Mouse (Mus musculus): Measurements from ENCODE around the gene Psmb10. TPM values are rescaled to one million over a fixed set of nuclear protein-coding genes. Genes with fewer than 3 reads are reported as not detected.
A peak's percentile ranks its signal among the peaks of the same experiment; 100 is the strongest.
"Not testable (repeated sequence)": the region's sequence is repeated elsewhere in the genome, so short reads cannot be mapped to it uniquely, and the experiment has no call there.

Gene Psmb10
- 45.2 and 49.1 TPM in 2 replicates for polyA plus RNA-seq (2016; fragmentation: Nextera tagmentation; extraction: Ambion mirVana)

DNA sequence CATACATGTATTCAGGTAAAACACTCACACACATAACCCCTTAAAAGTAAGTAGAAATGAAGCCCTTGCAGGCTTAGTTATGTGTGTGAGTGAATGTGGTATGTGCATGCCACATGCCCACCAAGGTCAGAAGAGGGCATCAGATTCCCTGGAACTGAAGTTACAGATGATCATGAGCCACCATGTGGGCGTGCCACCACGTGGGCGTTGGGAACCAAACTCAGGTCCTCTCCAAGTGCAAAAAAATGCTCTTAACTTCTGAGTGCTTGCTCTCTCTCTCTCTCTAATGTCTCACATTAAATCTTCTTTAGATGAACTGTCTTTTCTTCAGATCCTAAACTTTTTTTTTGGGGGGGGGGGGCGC is at the start of gene Psmb10:
Gene Psmb10 (minus strand): TSS at position 139 of the 364 bp plus-strand sequence.
- no peak for ATAC-seq (ENCODE audit: insufficient number of reproducible peaks, low FRiP score)
- Histone ChIP-seq H3K36me3 (peaks cover 43% of the 10 kb centered on the region), H3K4me2 (peak within 1 kb of the TSS; percentile 86), H3K9ac (peak within 1 kb of the TSS; percentile 91), H3K27ac (ENCODE audit: poor library complexity, severe bottlenecking) (peak within 1 kb of the TSS; percentile 95), H3K9me3 (replicated peaks) (no peaks in the 10 kb centered on the region), H3K27me3 (replicated peaks) (no peaks in the 10 kb centered on the region), H3K4me3 (peak within 1 kb of the TSS; percentile 77), H3K4me1 (replicated peaks) (peaks cover 21% of the 10 kb centered on the region)
- WGBS, result 28% methylated on average over 4 of the region's 4 CpGs

DNA sequence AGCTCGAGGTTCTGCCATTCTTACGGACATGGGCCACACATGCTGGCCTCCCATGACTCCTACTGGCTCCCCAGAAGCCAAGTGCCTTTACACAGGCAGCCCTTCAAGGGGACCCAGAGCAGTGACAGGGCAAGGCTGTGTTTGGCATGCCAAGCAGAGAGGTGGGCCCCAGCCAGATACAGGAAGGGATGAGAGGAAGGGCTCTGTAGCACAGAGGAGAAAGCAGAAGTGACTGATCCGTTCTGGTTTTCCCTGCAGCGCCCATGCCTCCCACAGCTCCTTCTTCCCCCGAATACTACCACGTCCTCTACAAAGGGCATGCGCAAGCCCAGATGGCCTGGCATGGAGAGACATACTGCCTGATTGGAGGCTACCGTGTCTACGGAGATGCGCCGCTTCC is 45.2 kb upstream of the Psmb10 start:
- not testable (repeated sequence) for H3K9ac ChIP-seq; H3K36me3 ChIP-seq; H3K4me2 ChIP-seq; H3K4me1 ChIP-seq (replicated peaks); H3K9me3 ChIP-seq (replicated peaks); H3K27ac ChIP-seq (ENCODE audit: poor library complexity, severe bottlenecking); H3K27me3 ChIP-seq (replicated peaks); H3K4me3 ChIP-seq; ATAC-seq (ENCODE audit: insufficient number of reproducible peaks, low FRiP score)
- WGBS, result 69% methylated on average over 11 of the region's 11 CpGs

DNA sequence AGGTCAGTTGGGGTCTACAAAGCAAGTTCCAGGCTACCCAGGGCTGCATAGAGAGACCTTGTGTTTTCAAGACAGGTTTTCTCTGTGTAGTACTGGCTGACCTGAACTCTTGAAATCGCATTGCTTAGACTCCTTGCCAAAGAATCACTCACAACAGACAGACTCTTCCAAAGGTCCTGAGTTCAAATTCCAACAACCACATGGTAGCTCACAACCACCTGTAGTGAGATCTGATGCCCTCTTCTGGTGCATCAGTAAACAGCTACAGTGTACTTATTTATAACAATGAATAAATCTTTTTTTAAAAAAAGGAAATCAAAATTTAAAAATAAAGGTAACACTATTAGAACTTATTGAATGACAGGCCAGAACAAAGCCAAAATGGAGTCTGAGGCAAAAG is 42.9 kb upstream of the Psmb10 start:
- ATAC-seq (ENCODE audit: insufficient number of reproducible peaks, low FRiP score), result no peak
- 88% methylated on average over 1 of the region's 1 CpGs for whole genome bisulfite sequencing
- Histone ChIP-seq H3K4me3 (no peak overlapping the region), H3K9me3 (replicated peaks) (no peaks in the 10 kb centered on the region), H3K4me1 (replicated peaks) (no peaks in the 10 kb centered on the region), H3K9ac (no peak overlapping the region), H3K4me2 (no peak overlapping the region), H3K36me3 (no peaks in the 10 kb centered on the region), H3K27me3 (replicated peaks) (0 out of 2 replicates have a peak, but pooled peaks cover 3% of the 10 kb centered on the region), H3K27ac (ENCODE audit: poor library complexity, severe bottlenecking) (no peak overlapping the region)

DNA sequence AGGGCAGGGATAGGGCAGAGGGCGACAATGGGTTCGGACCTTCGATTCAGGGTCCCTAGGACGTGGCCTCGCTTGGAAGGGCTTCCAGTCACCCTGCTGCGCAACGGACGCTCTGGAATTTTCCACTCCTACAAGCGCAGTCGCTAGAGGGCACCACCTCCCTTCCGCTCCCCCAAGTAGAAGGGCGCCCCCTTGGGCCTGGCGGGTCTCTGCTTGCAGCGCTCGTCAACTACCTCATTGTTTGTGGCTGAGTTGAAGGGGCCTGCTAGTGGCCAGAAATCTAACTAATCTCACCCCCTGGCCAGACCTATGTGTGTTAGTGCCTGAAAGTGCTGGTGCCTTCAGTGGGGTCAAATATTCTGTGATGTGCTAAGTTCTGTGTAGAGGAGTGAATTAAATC is 41.1 kb upstream of the Psmb10 start, which contains the start of gene Dpep3:
Gene Dpep3 (minus strand): TSS at position 105 of the 400 bp plus-strand sequence.
- no peaks in the 10 kb centered on the region for H3K36me3 ChIP-seq
- H3K27ac ChIP-seq (ENCODE audit: poor library complexity, severe bottlenecking), result no peak within 1 kb of the TSS
- no peak within 1 kb of the TSS for H3K9ac ChIP-seq
- no peak within 1 kb of the TSS for H3K4me2 ChIP-seq
- no peak for ATAC-seq (ENCODE audit: insufficient number of reproducible peaks, low FRiP score)
- H3K9me3 ChIP-seq (replicated peaks), result no peaks in the 10 kb centered on the region
- no peak within 1 kb of the TSS for H3K4me3 ChIP-seq
- no peaks in the 10 kb centered on the region for H3K4me1 ChIP-seq (replicated peaks)
- 92% methylated on average over 15 of the region's 15 CpGs for WGBS
- H3K27me3 ChIP-seq (replicated peaks), result no peaks in the 10 kb centered on the region

DNA sequence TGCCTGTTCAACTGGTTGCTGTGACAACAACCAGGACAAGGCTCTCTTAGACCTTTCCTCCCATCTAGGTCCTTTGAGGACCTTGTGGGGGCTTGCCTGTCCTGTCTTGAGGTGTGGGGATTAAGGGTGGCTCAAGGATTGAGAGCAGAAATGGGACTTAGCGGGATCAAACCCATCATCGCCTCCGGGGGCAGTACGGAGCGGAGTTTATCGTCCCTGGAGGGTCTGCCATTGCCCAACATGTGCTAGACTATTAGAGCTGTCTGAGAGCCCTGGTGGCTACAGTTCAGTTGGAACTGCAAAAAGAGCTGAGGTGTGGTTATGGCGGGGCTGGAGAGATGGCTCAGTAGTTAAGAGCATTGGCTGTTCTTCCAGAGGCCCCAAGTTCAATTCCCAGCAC is 37.1 kb upstream of the Psmb10 start:
- H3K4me2 ChIP-seq, result no peak overlapping the region

DNA sequence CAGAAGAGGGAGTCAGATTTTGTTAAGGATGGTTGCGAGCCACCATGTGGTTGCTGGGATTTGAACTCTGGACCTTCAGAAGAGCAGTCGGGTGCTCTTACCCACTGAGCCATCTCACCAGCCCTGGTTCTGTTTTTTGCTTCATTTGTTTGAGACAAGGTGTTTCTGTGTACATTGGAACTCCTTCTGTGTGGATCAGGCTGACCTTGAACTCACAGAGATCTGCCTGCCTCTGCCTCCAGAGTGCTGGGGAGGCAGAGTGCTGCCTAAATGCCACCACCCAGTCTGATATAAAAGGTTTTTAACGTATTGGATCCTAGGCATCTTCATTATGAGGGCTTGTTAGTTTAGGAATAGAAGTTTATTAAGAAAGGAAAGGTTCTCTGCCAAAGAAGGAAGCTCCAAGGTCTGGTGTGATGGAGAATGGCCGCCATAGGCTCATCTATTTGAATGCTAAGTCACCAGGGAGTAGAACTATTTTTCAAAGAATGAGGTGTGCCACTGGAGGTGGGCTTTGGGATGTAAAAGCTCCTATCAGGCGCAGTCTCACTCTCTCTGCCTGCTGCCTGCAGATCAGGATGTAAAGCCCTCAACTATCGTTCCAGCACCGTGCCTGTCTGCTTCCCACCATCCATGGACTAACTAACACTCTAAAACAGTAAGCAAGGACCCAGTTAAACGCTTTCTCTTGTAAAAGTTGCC is 32.9 kb upstream of the Psmb10 start:
- no peaks in the 10 kb centered on the region for H3K9me3 ChIP-seq (replicated peaks)
- H3K4me1 ChIP-seq (replicated peaks), result peaks cover 18% of the 10 kb centered on the region
- H3K4me3 ChIP-seq, result no peak overlapping the region
- H3K9ac ChIP-seq, result no peak overlapping the region
- WGBS, result 71% methylated on average over 8 of the region's 8 CpGs
- H3K27me3 ChIP-seq (replicated peaks), result no peaks in the 10 kb centered on the region
- ATAC-seq (ENCODE audit: insufficient number of reproducible peaks, low FRiP score), result no peak
- no peak overlapping the region for H3K4me2 ChIP-seq
- no peaks in the 10 kb centered on the region for H3K36me3 ChIP-seq
- no peak overlapping the region for H3K27ac ChIP-seq (ENCODE audit: poor library complexity, severe bottlenecking)

More for the DNA sequence above, 37.1 kb upstream of the Psmb10 start:
- 64% methylated on average over 7 of the region's 7 CpGs for WGBS
- Histone ChIP-seq H3K27me3 (replicated peaks) (no peaks in the 10 kb centered on the region), H3K36me3 (no peaks in the 10 kb centered on the region), H3K4me3 (no peak overlapping the region), H3K27ac (ENCODE audit: poor library complexity, severe bottlenecking) (no peak overlapping the region), H3K4me1 (replicated peaks) (no peaks in the 10 kb centered on the region), H3K9ac (no peak overlapping the region), H3K9me3 (replicated peaks) (no peaks in the 10 kb centered on the region)
- no peak for ATAC-seq (ENCODE audit: insufficient number of reproducible peaks, low FRiP score)

DNA sequence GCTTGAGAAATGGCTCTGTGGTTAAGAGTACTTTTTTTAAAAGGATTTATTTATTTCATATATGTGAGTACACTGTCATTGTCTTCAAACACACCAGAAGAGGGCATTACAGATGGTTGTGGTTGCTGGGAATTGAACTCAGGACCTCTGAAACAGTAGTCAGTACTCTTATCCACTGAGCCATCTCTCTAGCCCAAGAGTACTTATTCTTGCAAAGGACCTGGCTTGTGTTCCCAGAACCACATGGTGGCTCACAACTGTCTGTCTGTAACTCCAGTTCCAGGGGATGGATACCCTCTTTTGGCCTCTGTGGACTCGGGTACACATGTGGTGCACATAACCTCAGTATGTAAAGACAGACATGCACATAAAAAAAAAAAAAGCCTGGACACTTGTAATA is 31.1 kb upstream of the Psmb10 start:
- Histone ChIP-seq H3K4me3 (no peak overlapping the region), H3K9me3 (replicated peaks) (no peaks in the 10 kb centered on the region), H3K4me1 (replicated peaks) (peaks cover 30% of the 10 kb centered on the region), H3K4me2 (no peak overlapping the region), H3K36me3 (no peaks in the 10 kb centered on the region), H3K27me3 (replicated peaks) (no peaks in the 10 kb centered on the region), H3K27ac (ENCODE audit: poor library complexity, severe bottlenecking) (no peak overlapping the region), H3K9ac (no peak overlapping the region)
- 81% methylated on average over 1 of the region's 1 CpGs for WGBS
- ATAC-seq (ENCODE audit: insufficient number of reproducible peaks, low FRiP score), result no peak

DNA sequence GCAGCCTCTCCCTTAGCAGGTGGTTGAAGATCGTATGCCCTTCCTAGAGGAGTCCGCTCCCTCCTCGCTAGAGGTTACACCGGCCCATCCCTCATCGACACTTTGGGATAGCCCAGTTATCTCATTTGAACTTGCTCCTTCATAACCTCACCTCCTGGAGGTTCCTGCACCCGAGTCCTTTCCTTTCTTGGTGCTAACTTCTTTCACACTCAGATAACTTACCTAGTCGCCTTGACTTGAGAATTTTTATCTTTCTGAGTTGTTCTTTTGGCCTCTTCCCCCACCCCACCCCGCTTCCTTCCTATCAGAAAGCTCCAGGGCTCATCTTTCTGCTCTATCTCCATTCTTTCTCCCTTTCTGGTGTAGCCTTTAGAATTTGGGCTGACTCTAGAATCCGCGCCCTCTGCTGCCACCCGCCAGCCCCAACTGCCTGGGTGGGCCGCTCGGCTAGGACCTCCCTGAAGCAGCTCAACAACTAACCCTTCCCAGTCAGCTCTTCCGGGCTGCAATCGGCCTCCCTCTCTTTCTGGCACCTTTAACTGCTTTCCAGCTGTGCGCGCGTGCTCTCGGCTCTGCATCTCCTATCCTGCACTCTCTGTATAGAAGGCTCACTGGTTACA is 28.6 kb upstream of the Psmb10 start:
- Histone ChIP-seq H3K4me3 (peak overlapping the region; percentile 69), H3K9ac (0 out of 2 replicates have a peak overlapping the region, but pooled peaks have one; percentile 49), H3K4me1 (replicated peaks) (peaks cover 55% of the 10 kb centered on the region), H3K27me3 (replicated peaks) (no peaks in the 10 kb centered on the region), H3K4me2 (peak overlapping the region; percentile 81), H3K36me3 (no peaks in the 10 kb centered on the region), H3K9me3 (replicated peaks) (no peaks in the 10 kb centered on the region), H3K27ac (ENCODE audit: poor library complexity, severe bottlenecking) (peak overlapping the region; percentile 90)
- 4% methylated on average over 19 of the region's 19 CpGs for WGBS
- peak; percentile 27; the same call in 1 of the 2 replicates for ATAC-seq (ENCODE audit: insufficient number of reproducible peaks, low FRiP score)

DNA sequence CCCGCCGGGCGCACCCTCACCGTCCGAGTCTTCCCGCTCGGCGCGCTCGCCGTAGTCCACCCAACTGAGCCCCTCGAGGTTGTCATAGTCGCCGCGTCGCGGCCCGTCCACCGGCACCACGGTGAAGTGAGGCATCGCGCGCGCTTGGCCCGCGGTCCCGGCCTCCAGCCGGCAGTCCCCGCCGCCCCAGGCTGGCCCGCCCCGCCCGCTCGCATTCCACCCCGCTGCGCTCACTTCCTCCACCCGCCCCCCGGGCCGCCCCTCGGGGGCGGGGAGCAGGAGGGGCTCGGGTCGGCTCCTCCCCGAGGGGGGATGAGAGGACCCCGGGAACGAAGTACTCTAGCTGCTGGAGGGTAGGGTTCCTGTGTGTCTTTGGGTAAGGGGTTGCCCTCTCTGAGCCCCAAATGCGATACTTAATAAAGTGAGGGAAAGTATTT is 27.7 kb upstream of the Psmb10 start, which contains the start of gene Slc12a4:
Gene Slc12a4 (minus strand): TSS at position 193 of the 437 bp plus-strand sequence.
- peaks cover 62% of the 10 kb centered on the region for H3K4me1 ChIP-seq (replicated peaks)
- peak; percentile 90 for ATAC-seq (ENCODE audit: insufficient number of reproducible peaks, low FRiP score)
- under 1% methylated on average over 47 of the region's 47 CpGs for WGBS

DNA sequence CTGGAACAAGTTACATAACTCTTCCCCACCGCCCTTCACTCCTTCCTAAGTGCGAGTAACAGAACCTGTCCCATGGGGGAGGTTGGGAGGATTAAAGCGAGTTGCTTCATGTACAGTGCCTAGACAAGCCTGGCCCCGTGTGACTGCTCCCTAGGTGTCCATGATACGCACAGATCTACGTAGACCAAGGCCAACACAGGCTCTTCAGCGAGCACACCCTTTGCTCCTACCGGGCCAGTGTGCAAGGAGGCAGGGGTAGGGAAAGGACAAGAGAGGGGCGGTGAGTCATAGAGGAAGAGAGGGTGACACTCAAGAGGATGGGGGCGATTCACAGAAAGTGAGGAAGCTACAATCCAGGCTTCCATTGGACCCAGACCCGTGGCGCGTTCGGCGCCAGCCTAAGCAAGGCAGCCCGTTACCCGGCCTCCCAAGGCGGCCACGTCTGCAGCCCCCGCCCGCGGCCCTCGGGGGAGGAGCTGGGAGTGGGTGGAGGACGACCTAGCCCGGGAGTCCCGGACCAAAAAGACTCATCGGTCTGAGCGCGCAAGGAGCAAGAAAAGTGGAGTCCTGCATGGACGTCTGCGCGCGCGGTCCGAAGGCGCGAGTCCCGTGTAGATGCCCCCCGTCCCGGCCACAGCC is 27.1 kb upstream of the Psmb10 start:
- peaks cover 3% of the 10 kb centered on the region for H3K36me3 ChIP-seq
- H3K4me1 ChIP-seq (replicated peaks), result peaks cover 62% of the 10 kb centered on the region
- peak overlapping the region; percentile 81 for H3K4me2 ChIP-seq
- H3K27ac ChIP-seq (ENCODE audit: poor library complexity, severe bottlenecking), result peak overlapping the region; percentile 90
- ATAC-seq (ENCODE audit: insufficient number of reproducible peaks, low FRiP score), result peak; percentile 66
- H3K27me3 ChIP-seq (replicated peaks), result no peaks in the 10 kb centered on the region
- H3K4me3 ChIP-seq, result peak overlapping the region; percentile 69
- 1% methylated on average over 40 of the region's 40 CpGs for WGBS
- H3K9ac ChIP-seq, result peak overlapping the region; percentile 86
- H3K9me3 ChIP-seq (replicated peaks), result no peaks in the 10 kb centered on the region

More for the DNA sequence above, 27.7 kb upstream of the Psmb10 start, which contains the start of gene Slc12a4:
- H3K27ac ChIP-seq (ENCODE audit: poor library complexity, severe bottlenecking), result peak within 1 kb of the TSS; percentile 90
- peak within 1 kb of the TSS; percentile 86 for H3K9ac ChIP-seq
- H3K4me2 ChIP-seq, result peak within 1 kb of the TSS; percentile 81
- H3K36me3 ChIP-seq, result no peaks in the 10 kb centered on the region
- H3K9me3 ChIP-seq (replicated peaks), result no peaks in the 10 kb centered on the region
- H3K4me3 ChIP-seq, result peak within 1 kb of the TSS; percentile 69
- H3K27me3 ChIP-seq (replicated peaks), result no peaks in the 10 kb centered on the region
